Mouse (Mus musculus): ENCODE data around the gene Cd248. TPM values are rescaled to one million over a fixed set of nuclear protein-coding genes. Genes with fewer than 3 reads are reported as not detected.

Cd248 gene
- polyA plus RNA-seq, 1 experiment from 2014 or later, result 64.3 TPM

- 1% methylated on average over 18 of the region's 18 CpGs for WGBS
- Histone ChIP-seq H3K36me3 (peaks cover 4% of the 10 kb centered on the region; the same call in 1 of the 2 replicates), H3K27me3 (no peaks in the 10 kb centered on the region), H3K9me3 (no peaks in the 10 kb centered on the region), H3K4me3 (peak within 1 kb of the TSS; percentile 77), H3K4me1 (peaks cover 19% of the 10 kb centered on the region), H3K4me2 (replicated peaks) (peak within 1 kb of the TSS; percentile 89), H3K27ac (peak within 1 kb of the TSS; percentile 92), H3K9ac (peak within 1 kb of the TSS; percentile 74)
- peak; percentile 92 for ATAC-seq (ENCODE audit: insufficient number of reproducible peaks, insufficient read depth, low FRiP score, low TSS enrichment)
Observed at GRCm38 (mm10) chr19:5118384-5118698, 50.5 kb downstream of the Cd248 start, which contains the start of gene Klc2. Gene Klc2 (minus strand): TSS chr19:5118560.

Other genes starting within 250 kb of the Cd248 start
- gene Ccs, start 228.7 kb upstream of the Cd248 start, polyA plus RNA-seq (2016; fragmentation: Nextera tagmentation; extraction: Ambion mirVana), result 53.8 and 57.3 TPM in 2 replicates
- gene Ccdc87, start 228.7 kb upstream of the Cd248 start, polyA plus RNA-seq (2016; fragmentation: Nextera tagmentation; extraction: Ambion mirVana), result 0.18 and 0.24 TPM in 2 replicates
- gene Ctsf, start 212.9 kb upstream of the Cd248 start, polyA plus RNA-seq (2016; fragmentation: Nextera tagmentation; extraction: Ambion mirVana), result 37.6 and 45.1 TPM in 2 replicates
- 6.0 and 6.8 TPM in 2 replicates for gene Actn3, start 190.2 kb upstream of the Cd248 start, polyA plus RNA-seq (2016; fragmentation: Nextera tagmentation; extraction: Ambion mirVana)
- 12.0 and 12.1 TPM in 2 replicates for gene Zdhhc24, start 189.4 kb upstream of the Cd248 start, polyA plus RNA-seq (2016; fragmentation: Nextera tagmentation; extraction: Ambion mirVana)
- 5.6 and 5.7 TPM in 2 replicates for gene Bbs1, start 161.4 kb upstream of the Cd248 start, polyA plus RNA-seq (2016; fragmentation: Nextera tagmentation; extraction: Ambion mirVana)
- 144 and 147 TPM in 2 replicates for gene Dpp3, start 139.8 kb upstream of the Cd248 start, polyA plus RNA-seq (2016; fragmentation: Nextera tagmentation; extraction: Ambion mirVana)
- 3.2 and 3.7 TPM in 2 replicates for gene Peli3, start 125.0 kb upstream of the Cd248 start, polyA plus RNA-seq (2016; fragmentation: Nextera tagmentation; extraction: Ambion mirVana)
- 141 and 142 TPM in 2 replicates for gene Mrpl11, start 105.9 kb upstream of the Cd248 start, polyA plus RNA-seq (2016; fragmentation: Nextera tagmentation; extraction: Ambion mirVana)
- 0.08 TPM in 1 of 2 replicates, not detected in the other for gene Npas4, start 77.8 kb upstream of the Cd248 start, polyA plus RNA-seq (2016; fragmentation: Nextera tagmentation; extraction: Ambion mirVana)
- 4.7 and 5.1 TPM in 2 replicates for gene Slc29a2, start 44.2 kb upstream of the Cd248 start, polyA plus RNA-seq (2016; fragmentation: Nextera tagmentation; extraction: Ambion mirVana)
- 46.4 and 48.1 TPM in 2 replicates for gene B4gat1, start 29.3 kb upstream of the Cd248 start, polyA plus RNA-seq (2016; fragmentation: Nextera tagmentation; extraction: Ambion mirVana)
- 3.5 and 4.7 TPM in 2 replicates for gene AC124502.3, start 29.2 kb upstream of the Cd248 start, polyA plus RNA-seq (2016; fragmentation: Nextera tagmentation; extraction: Ambion mirVana)
- gene Brms1, start 26.7 kb upstream of the Cd248 start, polyA plus RNA-seq (2016; fragmentation: Nextera tagmentation; extraction: Ambion mirVana), result 38.4 and 45.4 TPM in 2 replicates
- gene Rin1, start 17.6 kb upstream of the Cd248 start, polyA plus RNA-seq (2016; fragmentation: Nextera tagmentation; extraction: Ambion mirVana), result 1.8 and 2.4 TPM in 2 replicates
- gene Tmem151a, start 17.5 kb downstream of the Cd248 start, polyA plus RNA-seq (2016; fragmentation: Nextera tagmentation; extraction: Ambion mirVana), result 2.9 and 3.7 TPM in 2 replicates
- gene Yif1a, start 20.5 kb downstream of the Cd248 start, polyA plus RNA-seq (2016; fragmentation: Nextera tagmentation; extraction: Ambion mirVana), result 67.3 and 73.4 TPM in 2 replicates
- gene Cnih2, start 30.4 kb downstream of the Cd248 start, polyA plus RNA-seq (2016; fragmentation: Nextera tagmentation; extraction: Ambion mirVana), result 69.7 and 74.9 TPM in 2 replicates
- 247 and 248 TPM in 2 replicates for gene Rab1b, start 39.0 kb downstream of the Cd248 start, polyA plus RNA-seq (2016; fragmentation: Nextera tagmentation; extraction: Ambion mirVana)
- gene Klc2, start 50.5 kb downstream of the Cd248 start, polyA plus RNA-seq (2016; fragmentation: Nextera tagmentation; extraction: Ambion mirVana), result 30.6 and 35.3 TPM in 2 replicates
- 31.3 and 32.2 TPM in 2 replicates for gene Pacs1, start 205.0 kb downstream of the Cd248 start, polyA plus RNA-seq (2016; fragmentation: Nextera tagmentation; extraction: Ambion mirVana)
- 386 and 406 TPM in 2 replicates for gene Sf3b2, start 227.4 kb downstream of the Cd248 start, polyA plus RNA-seq (2016; fragmentation: Nextera tagmentation; extraction: Ambion mirVana)
- gene Gal3st3, start 230.3 kb downstream of the Cd248 start, polyA plus RNA-seq (2016; fragmentation: Nextera tagmentation; extraction: Ambion mirVana), result 8.1 and 8.5 TPM in 2 replicates